Mouse (Mus musculus): ENCODE results near the gene Mrpl17. TPM values are rescaled to one million over a fixed set of nuclear protein-coding genes. Genes with fewer than 3 reads are reported as not detected.
A peak's percentile ranks its signal among the peaks of the same experiment; 100 is the strongest.

Gene Mrpl17
- total and polyA plus RNA-seq, 3 experiments = 306 to 451 (median 399) TPM

DNA sequence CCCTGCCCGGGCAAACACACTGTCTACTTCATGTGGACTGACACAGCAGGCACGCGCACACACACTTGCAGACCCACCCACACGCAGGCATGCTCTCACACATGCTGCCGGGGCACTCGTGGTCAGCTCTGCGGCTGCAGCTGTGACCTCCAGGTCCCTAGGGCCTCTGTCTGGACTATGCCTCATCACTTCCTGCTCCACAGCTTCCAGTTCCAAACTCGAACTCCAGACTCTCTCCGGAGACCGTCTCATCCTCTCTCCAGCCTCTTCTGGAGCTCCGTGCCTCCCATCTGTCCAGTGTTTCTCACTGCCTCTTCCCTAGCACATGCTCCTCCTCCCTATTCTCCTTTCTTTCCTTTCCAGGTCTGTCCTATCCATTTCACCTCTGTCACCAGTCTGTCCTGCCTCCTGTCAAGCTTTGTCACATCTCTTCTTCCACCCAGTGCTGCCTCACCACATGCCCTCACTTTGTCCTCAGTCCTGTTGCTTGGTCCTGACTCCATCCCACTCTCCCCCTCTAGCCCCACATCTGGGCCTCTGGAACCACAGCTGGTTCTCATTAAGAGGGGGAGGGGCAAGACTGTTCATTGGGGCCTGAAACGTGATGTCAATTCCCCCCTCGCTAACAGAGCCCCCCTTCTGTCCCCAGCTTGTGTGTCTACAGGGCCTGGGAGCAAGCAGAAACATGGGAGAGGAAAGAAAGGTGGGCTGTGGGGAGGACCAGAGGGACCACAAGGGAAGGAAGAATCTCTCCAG, 32.9 kb downstream of the Mrpl17 start (continued):
- 0 out of 2 replicates have a peak, but pooled peaks have one; percentile 13 for TF ChIP-seq MEF2A (IDR thresholded peaks at IDR 0.05; ENCODE audit: borderline replicate concordance, low read depth, low read length)
- peak; percentile 86 for TF ChIP-seq BHLHE40 (IDR thresholded peaks at IDR 0.05; ENCODE audit: low read depth, low read length)
- TF ChIP-seq MXI1 (IDR thresholded peaks at IDR 0.05; ENCODE audit: low read depth, low read length) = peak; percentile 51; the same call in 1 of the 2 replicates
- TF ChIP-seq ETS1 (conservative IDR thresholded peaks at IDR 0.05; ENCODE audit: low read depth, low read length) = peak; percentile 44

DNA sequence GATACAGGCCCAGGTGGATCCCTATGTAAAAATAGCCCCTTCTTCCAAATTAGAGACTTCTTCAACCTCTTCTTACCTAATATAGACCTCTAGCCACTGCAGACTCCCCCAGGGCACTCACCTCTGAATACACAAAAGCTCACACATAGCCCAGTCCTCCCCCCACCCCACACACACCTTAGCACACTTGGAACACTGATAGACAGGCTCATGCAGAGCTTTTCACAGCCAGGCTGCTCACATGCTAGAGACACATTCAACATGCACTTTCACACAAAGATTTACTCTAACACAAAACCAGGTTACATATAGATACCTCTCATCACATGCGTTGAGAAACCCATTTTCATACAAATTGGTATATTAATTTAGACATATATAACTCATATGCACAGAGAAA, 33.6 kb downstream of the Mrpl17 start:
- dilution Hi-C loops (cut with MboI; ENCODE audit: extremely low pct_ligation_motif_present, extremely low pct_unique_long_range_greater_than_20kb, low sequenced_read_pairs) (no loop called here), in situ Hi-C loops (cut with MboI; ENCODE audit: low pct_ligation_motif_present, low pct_unique_long_range_greater_than_20kb, low sequenced_read_pairs) (no loop called here)
- Histone ChIP-seq H3K36me3 (replicated peaks in 1 of 2; ENCODE audit: control insufficient read depth in 1 of 2, insufficient read depth in 1 of 2, low read length in 1 of 2) (no peaks in the 10 kb centered on the region), H3K27ac (ENCODE audit: insufficient read depth, low read depth) (no peak overlapping the region), H3K9ac (ENCODE audit: insufficient read depth, low read depth) (no peak overlapping the region), H3K4me2 (ENCODE audit: insufficient read depth, low read depth, poor library complexity, severe bottlenecking) (no peak overlapping the region), H3K4me3 (replicated peaks in 1 of 3; ENCODE audit: low read depth in 2 of 3, low read length in 2 of 3, poor library complexity in 1 of 3) (no peak overlapping the region), H3K9me3 (replicated peaks; ENCODE audit: low read length) (no peaks in the 10 kb centered on the region), H3K27me3 (replicated peaks) (no peaks in the 10 kb centered on the region), H3K79me2 (replicated peaks; ENCODE audit: control insufficient read depth, extremely low read depth, insufficient read depth, poor library complexity, severe bottlenecking) (no peaks in the 10 kb centered on the region), H3K4me1 (ENCODE audit: control insufficient read depth in 1 of 2, insufficient read depth in 2 of 2) (peaks cover 11 to 25% of the 10 kb centered on the region in 2 experiments)
- no peak for TF ChIP-seq NRF1 (IDR thresholded peaks at IDR 0.05; ENCODE audit: low read depth, low read length)
- no peak for TF ChIP-seq POLR2A (IDR thresholded peaks at IDR 0.05; ENCODE audit: low read depth, low read length)
- TF ChIP-seq JUND (conservative IDR thresholded peaks at IDR 0.05; ENCODE audit: low read depth, low read length) = no peak
- no peak for TF ChIP-seq EP300 (IDR thresholded peaks at IDR 0.05; ENCODE audit: low read length)
- TF ChIP-seq E2F4 (IDR thresholded peaks at IDR 0.05; ENCODE audit: insufficient replicate concordance, low read depth, low read length) = no peak
- no peak for TF ChIP-seq UBTF (IDR thresholded peaks at IDR 0.05; ENCODE audit: low read depth, low read length)
- no peak for TF ChIP-seq ZC3H11A (IDR thresholded peaks at IDR 0.05; ENCODE audit: low read depth, low read length)
- no peak for TF ChIP-seq USF1 (IDR thresholded peaks at IDR 0.05; ENCODE audit: low read depth, low read length)
- no peak for TF ChIP-seq CHD2 (IDR thresholded peaks at IDR 0.05; ENCODE audit: low read length)
- TF ChIP-seq SMC3 (IDR thresholded peaks at IDR 0.05; ENCODE audit: low read depth, low read length) = no peak
- TF ChIP-seq MAZ (IDR thresholded peaks at IDR 0.05; ENCODE audit: low read depth, low read length) = no peak
- TF ChIP-seq ETS1 (conservative IDR thresholded peaks at IDR 0.05; ENCODE audit: low read depth, low read length) = no peak
- no peak for TF ChIP-seq CTCF (conservative IDR thresholded peaks at IDR 0.05 in 1 of 2, IDR thresholded peaks at IDR 0.05 in 1 of 2; ENCODE audit: low read depth in 2 of 2, low read length in 2 of 2)
- TF ChIP-seq ZNF384 (IDR thresholded peaks at IDR 0.05; ENCODE audit: low read depth, low read length) = no peak
- no peak for TF ChIP-seq CHD1 (IDR thresholded peaks at IDR 0.05; ENCODE audit: low read depth, low read length)
- no peak for TF ChIP-seq PAX5 (IDR thresholded peaks at IDR 0.05; ENCODE audit: low read length)
- no peak for TF ChIP-seq KAT2A (IDR thresholded peaks at IDR 0.05; ENCODE audit: insufficient replicate concordance, low read length)
- no peak for TF ChIP-seq MAFK (IDR thresholded peaks at IDR 0.05; ENCODE audit: insufficient replicate concordance, low read length)
- no peak for TF ChIP-seq POLR2AphosphoS2 (IDR thresholded peaks at IDR 0.05; ENCODE audit: low read depth, low read length)
- DNase-seq (ENCODE audit: extremely low read depth) = no peak

Data from CH12.LX (cell line).